Mouse (Mus musculus) urinary bladder, postnatal 10 days (tissue): ENCODE results near the gene Negr1.
A peak's percentile ranks its signal among the peaks of the same experiment; 100 is the strongest.

Source experiments
- DNase-seq: peaks from one replicate; pipeline ENCODE4 v3.0.0; 2022; ENCODE audit warnings: low spot score

Gene Negr1

DNA sequence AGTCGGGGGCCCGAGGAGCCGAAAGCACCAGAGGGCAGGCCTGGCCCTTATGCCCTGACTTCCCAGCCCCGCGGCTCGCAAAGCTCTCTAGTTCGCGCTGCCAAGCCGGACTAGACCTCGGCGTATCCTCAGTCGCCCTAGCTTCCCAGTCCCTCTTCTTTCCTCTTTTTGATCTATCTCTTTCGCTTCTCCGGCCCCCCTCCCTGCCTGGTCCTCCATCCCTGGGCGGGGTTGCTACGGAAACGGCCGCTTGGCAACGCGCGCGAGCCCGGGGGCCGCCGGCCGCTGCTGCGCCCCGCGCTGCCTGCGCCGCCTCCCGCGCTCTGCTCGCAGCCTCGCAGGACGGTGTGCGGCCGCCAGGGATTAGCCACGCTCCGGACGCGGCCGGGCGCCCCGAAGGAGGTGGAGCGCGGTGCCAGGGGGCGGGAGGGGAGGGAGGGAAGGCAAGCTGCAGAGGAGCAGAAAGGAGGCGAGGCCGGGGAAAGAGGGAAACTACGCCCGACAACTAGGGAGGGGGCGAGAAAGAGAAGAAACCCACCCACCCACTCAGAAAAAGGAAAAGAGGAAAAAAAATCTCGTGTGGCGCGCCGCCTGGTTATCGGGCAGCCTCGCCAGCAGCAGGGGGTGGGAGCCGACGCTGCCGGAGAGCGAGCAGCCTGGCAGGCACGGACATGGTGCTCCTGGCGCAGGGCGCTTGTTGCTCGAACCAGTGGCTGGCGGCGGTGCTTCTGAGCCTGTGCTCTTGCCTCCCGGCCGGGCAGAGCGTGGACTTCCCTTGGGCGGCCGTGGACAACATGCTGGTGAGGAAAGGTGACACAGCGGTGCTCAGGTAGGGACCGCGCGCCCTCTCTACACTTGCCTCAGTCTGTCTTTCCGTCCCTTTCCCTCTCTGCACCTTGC, at the start of gene Negr1:
TSS of gene Negr1 (plus strand) at position 271 of the 900 bp plus-strand sequence.
- DNase-seq, result peak; percentile 18

DNA sequence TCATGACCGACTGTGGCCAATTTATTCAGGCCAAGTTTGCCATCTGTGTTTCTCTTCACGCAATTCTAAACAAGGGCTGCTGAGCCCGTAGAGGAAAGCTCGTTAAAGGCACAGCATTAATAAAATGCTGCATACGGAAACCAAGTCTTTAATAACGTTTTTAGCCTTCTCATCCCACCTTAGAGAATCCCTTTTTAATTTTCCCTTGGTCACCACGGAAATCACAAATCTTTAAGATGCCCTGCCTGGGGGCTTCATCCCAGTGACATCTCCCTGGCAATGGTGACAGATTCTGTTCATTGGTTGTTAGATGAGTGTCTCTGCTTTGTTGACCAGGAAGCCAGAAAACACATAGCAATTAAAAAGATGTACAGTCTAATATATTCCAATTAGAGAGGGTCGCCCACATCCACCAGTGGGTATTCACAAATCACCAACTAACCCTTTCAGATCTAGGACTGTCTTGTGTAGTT, 35.1 kb upstream of the Negr1 start:
- DNase-seq, result no peak

DNA sequence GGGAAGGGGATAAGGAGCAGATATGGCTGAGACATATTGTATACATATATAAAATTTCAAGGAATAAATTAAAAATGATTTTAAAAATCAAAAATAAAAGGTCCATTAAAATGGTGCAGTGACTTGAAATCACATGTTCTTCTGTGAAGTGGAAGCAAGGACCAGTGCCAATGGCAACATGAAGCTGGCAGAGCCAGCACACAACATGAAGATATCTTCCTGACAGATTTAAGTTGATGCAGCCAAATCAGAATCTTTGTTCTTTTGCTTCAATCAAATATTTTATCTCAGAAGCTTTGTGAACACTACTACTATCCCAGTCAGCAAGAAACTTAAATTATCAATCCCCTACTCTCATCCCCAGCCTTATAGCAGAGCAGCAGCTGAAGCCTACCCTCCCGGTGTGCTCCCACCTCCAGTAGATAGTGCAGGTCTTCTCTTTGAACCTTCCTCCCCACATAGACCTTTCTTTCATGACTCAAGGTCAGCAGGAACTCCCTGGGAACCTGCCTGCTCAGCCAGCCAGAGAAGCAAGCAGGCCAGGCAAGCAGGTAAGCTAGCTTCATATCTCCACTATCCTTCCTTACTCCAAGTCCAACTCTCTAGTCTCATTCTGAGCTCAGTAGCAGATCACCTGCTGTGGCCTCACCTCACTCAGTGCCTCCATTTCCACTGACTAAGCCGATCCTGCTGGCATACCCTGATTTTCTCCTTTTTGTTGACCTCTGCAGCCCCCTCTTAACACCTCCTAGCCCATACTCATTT, 34.2 kb upstream of the Negr1 start:
- DNase-seq, result no peak

DNA sequence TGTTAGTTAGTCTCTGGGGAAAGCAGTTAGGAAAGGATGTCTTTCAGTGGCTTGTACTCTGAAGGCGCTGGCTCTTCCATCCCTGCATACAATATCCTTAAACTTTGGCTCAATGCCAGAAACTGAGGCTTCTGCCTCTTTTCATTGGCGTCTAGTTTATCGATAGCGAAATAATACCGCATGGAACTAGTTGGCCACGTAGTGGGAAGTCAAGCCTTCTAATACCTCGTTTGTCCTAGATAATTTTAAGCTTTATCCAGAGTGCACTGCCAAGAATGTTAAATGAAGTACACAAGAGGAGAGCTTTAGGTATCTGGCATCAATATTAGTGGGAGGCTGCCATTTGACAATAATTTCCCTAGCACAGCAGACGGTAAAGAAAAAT, 2.2 kb upstream of the Negr1 start:
- DNase-seq, result no peak

DNA sequence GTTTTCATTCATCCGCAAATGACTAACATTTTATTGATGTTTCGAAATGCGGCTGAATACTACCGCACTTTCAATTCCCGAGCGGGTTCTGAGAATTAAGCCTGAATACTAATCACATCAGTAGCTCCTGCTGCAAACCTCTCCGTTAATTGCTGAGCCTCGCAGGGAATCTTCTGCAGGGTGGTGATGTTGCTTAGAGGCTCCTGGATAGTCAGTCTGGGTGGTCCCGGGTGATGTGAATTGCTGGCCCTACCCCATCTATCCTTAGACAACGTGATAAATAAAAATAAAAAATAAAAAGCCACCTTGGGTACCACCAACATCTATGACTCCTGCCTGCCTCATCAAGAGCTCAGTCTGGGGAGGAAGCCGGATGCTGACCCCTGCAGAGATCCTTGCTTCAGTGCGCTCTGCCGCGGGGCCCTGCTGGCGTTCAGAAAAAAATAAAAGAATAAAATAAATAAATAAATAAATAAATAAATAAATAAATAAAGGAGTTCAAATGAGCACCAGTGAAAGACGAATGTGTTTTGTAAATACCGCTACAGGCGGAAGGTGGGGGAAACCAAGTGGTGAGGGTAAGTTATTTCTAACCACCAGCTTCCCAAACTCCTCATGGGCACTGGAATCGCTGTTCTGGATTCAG, 1.6 kb upstream of the Negr1 start:
- no peak for DNase-seq

DNA sequence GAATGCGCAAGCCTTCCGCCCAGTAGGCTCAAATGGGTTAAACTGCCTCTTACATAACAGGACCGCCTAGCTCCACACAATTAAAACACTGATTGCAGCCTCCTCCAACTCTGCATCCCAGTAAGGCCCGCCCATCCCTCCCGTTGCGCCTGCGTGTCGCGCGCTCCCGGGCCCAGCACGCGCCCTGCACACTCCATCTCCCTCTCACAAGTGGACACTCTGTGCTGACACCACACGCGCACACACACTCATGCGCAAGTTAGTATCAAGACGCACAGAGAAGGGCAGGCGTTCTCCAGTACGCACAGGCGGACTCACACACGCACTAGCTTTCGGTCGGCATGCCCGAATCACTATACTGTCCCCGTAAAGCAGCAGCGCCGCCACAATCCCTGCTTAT, 828 bp upstream of the Negr1 start:
- DNase-seq, result peak; percentile 18

DNA sequence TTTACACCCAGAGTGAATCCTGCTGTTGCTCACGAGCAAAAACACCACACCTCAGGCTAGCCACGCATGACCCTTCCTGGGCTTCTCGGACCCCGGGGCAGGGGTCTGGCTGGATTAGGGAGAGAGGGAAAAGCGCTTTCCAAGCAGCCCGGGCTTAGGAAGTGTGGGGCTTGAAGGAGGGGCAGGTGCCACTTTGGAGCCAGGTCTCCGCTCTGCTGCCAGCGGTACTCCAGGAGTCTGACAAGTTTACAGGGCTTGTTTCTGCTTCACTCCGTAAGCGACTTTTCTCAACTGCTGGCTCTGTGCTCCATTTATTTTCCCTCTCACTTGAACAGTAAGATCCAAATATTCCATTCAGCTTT, 811 bp downstream of the Negr1 start:
- DNase-seq, result no peak

DNA sequence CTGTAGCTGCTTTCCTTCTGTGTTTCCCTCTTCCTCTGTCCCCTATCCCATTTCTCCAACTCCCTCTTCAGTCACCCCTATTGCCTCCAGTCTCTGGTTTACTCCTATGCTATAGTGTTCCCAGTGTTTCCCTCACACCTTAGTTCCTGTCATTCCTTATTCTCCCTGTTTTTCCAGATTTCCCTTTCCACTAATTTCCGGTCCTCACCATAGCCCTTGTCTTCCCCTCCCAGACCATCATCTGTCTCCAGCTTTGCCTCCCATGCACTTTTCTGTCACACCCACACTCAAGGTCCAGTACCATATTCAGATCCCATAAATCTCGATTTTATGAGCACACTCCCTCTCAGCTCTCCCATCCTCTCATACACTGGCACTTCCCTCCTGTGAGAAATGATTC, 1.2 kb downstream of the Negr1 start:
- no peak for DNase-seq

DNA sequence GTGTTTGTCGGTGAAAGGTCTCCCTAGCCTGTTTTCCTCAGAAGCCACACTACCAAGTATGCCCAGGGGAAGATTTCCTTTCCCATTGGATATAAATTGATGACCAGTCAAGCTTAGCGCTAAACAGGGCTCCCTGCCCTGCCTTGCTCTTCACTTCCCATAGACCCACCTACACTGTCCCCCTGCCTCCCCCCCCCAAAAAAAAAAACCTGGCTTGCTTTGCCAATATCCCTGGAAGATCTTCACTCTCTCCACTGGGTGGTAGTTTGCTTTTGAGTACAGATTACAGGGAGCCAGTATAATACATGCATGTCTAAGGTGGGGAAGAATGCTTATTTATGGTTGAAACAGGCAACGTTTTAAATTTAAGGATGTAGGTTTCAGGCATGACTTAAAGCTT, 1.8 kb downstream of the Negr1 start:
- DNase-seq, result no peak

DNA sequence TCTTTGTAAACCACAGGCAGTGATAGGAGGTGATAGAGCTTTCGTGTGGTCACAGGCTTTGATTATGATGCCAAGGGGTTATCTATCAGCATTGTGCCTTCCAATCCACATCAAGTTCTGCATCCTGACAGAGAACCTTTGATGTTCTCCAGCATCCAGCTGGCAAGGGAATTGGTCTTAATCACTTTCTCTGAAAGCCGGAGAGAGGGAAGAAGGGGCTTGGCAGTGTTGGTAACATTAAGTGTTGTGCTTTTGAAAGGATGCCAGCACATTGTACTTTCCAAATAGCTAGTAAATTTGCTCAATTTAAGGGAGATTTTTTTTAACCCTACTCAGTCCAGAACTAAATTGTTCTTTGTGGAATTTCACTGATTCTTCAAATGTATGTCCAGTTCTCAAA, 11.9 kb downstream of the Negr1 start:
- no peak for DNase-seq

DNA sequence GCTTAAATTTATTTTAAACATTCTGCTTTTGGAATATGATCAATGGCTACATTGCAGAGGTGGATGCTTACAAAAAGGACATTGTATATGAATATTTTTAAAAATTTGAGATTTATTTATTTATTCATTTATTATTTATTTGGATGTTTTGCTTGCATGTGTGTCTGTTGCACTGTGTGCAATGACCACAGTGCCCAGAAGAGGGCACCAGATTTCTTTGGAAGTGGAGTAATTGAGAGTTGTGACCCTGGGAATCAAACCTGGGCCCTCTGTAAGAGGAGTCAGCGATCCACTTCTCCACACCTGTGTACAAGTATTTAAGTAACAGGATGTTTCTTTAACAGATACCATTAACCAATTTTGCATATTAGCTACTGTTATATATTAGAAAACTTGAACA, 14.7 kb downstream of the Negr1 start:
- no peak for DNase-seq

DNA sequence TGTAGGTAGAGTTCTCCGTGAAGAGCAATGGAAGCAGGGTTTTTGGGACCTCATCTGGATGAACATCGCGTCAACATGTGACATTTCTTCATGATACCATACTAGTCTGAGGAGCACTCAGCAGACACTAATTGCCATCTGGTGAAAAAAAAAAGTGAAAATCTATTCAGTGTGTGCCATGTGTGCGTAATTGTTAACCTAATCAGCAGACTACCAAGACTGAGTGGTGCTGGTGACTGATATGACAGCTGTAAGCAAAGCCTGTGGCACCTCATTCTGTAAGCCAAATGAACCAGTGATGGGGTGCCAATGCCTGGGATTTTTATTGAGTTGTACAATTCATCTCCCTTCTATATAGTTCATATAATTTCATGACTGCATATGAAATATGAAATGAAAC, 29.0 kb downstream of the Negr1 start:
- DNase-seq, result no peak

DNA sequence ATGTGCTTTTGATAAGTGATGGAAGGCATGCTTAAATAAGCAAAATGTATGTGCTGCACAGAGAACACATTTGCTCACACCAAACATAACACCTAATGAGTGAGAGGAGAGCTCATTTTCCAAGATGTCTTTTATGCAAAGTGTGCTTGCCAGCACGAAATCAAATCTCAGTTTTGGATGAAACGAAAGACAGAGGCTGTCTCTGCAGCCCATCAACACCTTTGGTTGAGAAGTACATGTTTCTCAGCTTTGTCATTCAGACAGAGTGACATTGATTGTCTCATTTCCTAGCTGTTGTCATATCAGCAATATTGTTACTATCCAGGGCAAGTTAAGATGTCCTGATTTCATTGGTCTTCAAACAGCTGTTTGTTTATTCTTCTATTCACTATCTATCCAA, 29.5 kb downstream of the Negr1 start:
- DNase-seq, result no peak

DNA sequence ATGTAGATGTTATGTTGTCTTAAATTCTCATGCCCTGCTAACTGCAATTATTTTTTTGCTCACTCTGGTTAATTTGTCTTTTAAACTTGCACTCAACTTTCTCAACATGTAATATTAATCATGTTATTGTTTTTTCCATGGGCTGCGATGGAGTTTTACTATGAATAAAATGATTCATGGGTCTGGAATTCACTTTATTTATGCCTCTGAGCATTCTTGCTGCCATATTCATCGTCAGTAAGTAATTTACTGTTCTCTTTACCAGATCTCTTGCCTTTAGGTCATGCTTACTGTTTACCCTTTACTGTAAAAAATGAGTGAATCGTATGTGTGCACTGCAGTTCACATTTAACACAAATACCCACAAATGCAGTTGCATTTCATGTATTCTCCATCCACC, 45.3 kb downstream of the Negr1 start:
- no peak for DNase-seq

DNA sequence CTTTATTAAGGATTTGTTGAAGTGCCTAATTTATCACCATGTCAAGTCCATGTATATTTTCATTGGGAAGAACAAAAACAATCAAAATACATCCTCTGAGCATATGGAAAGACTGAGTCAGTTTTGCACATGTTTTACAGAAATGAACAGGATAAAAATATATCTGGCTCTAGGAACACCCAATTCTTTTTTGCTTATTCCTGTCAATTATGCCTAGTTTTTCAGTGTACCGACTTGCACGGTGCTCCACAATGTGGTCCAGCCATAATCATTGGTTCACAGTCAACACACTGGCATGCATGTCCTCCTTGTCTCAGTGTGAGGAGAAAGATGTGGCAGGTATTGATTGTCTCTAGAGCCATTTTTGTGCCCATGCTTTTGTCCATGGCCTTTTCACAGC, 58.3 kb downstream of the Negr1 start:
- no peak for DNase-seq

DNA sequence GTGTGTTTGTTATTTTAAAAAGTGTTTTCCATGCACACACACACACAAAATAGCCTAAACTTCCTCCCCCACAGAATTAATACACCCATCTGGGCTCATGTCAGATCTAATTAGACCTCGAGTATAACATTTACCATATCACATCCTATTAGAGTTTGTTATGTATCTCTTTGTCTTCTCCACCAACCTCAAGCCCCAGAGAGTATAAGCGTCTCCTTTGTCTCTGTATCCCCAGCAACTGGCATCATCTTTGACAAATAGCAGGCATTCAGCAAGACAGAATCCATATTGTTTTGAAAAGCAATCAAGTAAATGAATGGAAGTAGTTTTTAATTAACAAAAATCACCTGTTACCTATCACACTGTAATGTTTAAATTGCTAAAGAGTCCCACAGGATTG, 67.0 kb downstream of the Negr1 start:
- DNase-seq, result no peak

DNA sequence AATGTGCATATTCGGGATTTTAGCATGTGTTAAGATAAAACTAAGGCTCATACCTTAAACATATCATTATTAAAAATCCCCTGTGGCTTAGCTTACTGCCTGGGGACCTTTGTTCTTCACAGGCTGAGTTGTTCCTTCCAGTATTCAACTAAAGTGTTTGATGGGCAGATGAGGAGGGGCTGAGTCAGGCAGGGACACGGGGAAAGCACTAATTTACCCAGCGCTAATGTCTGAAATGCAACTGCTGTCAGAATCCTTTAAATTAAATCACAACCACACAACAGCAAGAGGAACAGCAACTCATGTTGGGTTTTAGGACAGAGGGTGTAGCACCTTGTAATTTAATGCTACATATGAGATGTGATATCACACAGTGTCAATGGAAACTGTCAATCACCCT, 71.3 kb downstream of the Negr1 start:
- no peak for DNase-seq

DNA sequence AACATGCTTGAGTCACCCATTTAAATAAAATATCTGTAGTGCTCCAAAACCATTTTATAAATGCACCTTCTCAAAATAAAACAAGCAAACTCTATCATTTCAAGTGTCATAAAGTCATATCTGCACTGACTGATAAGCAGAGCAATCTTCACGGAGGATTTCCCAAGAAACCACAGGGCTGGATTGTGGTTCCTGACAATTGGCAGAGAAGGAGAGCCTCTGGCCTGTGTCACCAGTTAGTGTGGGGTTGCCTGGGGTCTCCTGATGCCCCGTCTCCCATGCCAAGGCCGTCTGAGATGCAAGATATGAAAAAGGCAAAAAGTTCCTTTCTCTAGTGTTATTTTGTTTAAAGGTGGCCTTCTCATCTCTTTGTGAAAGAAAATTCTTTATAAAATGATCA, 77.8 kb downstream of the Negr1 start:
- no peak for DNase-seq

DNA sequence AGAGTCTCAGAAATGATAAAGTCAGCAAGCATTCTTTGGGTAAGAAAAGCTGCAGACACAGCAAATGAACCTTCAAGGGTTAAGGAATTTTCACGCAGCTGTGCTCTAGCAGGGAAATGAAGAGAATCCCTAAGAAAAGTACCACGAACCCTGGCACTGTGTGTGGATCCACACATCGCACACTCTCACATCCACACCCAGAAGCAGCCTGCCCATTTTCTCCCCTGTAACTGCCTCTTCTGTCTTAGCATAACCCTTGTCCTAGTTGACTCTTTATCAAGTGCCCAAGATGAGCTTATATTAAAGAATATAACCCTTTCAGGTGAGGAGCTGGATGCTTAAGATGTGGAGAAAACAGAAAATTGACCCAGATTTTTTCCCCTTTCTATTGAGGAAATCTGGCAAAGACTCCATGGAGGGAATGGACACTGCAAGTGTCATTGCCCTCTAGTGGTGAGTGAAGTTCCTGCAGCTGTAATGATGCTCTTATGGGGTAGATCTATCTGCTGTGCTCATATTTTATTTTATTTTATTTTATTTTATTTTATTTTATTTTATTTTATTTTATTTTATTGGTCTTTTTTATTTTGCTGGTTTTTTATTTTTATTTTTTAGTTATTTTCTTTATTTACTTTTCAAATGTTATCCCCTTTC, 82.2 kb downstream of the Negr1 start:
- no peak for DNase-seq

DNA sequence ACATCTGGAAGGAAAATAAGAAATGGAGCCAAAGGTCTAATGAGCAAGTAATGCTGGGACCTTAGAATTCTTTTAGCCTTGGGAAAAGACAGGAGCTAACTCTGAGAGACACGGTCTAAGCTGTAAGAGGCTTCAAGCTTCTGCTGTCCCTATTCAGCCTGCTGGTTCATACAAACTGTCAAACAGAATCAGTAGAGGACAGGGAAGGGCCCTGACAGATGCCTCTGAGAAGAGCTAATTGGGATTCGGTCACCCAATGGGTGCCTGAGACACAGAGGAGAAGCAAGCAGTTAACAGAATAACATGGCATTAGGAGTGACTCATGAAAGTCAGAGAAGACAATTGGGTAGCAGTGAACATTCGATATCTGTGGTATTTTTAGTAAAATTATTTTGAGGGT, 86.8 kb downstream of the Negr1 start:
- DNase-seq, result no peak

DNA sequence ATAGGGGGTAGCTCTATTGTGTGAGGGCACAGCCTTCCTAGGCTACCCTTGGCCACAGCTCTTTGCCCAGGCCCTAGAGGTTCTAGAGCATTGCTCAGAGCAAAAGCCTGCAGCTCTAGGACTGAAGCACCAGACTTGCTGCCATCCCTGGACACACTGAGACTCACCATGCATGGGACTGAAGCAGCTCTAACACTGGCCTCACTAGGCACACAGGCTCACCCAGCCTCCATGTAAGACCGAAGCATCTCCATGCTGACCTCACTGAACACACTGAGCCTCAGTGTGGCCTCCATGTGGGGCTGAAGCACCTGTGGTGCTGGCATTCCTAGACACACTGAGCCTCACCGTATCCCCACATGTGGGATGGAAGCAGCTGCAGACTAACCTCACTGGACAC, 101.0 kb downstream of the Negr1 start:
- DNase-seq, result no peak

DNA sequence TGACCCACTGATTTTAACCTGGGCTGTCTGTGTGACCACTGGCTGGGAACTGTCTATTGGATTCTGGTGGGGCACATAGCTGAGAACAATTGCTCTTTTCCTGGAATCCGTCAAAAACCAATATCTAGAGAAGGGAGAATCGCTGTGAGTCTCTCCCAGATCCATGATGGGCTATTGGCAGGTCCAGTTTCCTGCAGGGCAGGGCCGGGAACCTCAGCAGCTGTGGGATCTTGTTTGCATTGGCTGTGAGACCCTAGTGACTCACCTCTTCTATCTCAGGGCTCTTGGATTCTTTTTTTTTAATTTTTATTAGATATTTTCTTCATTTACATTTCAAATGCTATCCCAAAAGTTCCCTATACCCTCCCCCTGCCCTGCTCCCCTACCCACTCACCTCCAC, 111.0 kb downstream of the Negr1 start:
- no peak for DNase-seq
